Mouse (Mus musculus) gonadal fat pad, adult 2 months (tissue): ENCODE measurements around the gene Ctdsp1. TPM values are rescaled to one million over a fixed set of nuclear protein-coding genes. Genes with fewer than 3 reads are reported as not detected.

ENCODE experiments used
- polyA plus RNA-seq: library from polyadenylated mRNA; depleted of rRNA; stranded (reverse); fragments of >200 nt; gene quantifications from 2 replicates; pipeline ENCODE4 v1.2.3, GENCODE M21; 2012; rRNA removed

The Ctdsp1 gene
- polyA plus RNA-seq, 1 experiment = 106 TPM

Other genes with a start within 250 kb of the Ctdsp1 start
- gene Cxcr2, start 237.5 kb upstream of the Ctdsp1 start, polyA plus RNA-seq = 0.06 and 0.26 TPM in 2 replicates
- not detected in 2 replicates for gene Cxcr1, start 196.9 kb upstream of the Ctdsp1 start, polyA plus RNA-seq
- 165 and 179 TPM in 2 replicates for gene Arpc2, start 155.4 kb upstream of the Ctdsp1 start, polyA plus RNA-seq
- gene Gpbar1, start 113.0 kb upstream of the Ctdsp1 start, polyA plus RNA-seq = 1.7 and 2.5 TPM in 2 replicates
- 203 and 210 TPM in 2 replicates for gene Aamp, start 106.8 kb upstream of the Ctdsp1 start, polyA plus RNA-seq
- 101 and 110 TPM in 2 replicates for gene Pnkd, start 106.6 kb upstream of the Ctdsp1 start, polyA plus RNA-seq
- gene Tmbim1, start 85.9 kb upstream of the Ctdsp1 start, polyA plus RNA-seq = 162 and 225 TPM in 2 replicates
- gene Catip, start 29.4 kb upstream of the Ctdsp1 start, polyA plus RNA-seq = 1.8 and 2.3 TPM in 2 replicates
- gene Slc11a1, start 16.3 kb upstream of the Ctdsp1 start, polyA plus RNA-seq = 36.3 and 42.9 TPM in 2 replicates
- 1.3 and 2.6 TPM in 2 replicates for gene Vil1, start 17.9 kb downstream of the Ctdsp1 start, polyA plus RNA-seq
- gene Cnot9, start 114.5 kb downstream of the Ctdsp1 start, polyA plus RNA-seq = 18.6 and 20.4 TPM in 2 replicates
- 0.63 and 0.91 TPM in 2 replicates for gene Plcd4, start 151.4 kb downstream of the Ctdsp1 start, polyA plus RNA-seq
- 4.1 and 4.9 TPM in 2 replicates for gene Usp37, start 152.8 kb downstream of the Ctdsp1 start, polyA plus RNA-seq
- gene Zfp142, start 196.7 kb downstream of the Ctdsp1 start, polyA plus RNA-seq = 13.5 and 15.7 TPM in 2 replicates
- 18.0 and 19.3 TPM in 2 replicates for gene Bcs1l, start 196.8 kb downstream of the Ctdsp1 start, polyA plus RNA-seq
- 61.1 and 67.2 TPM in 2 replicates for gene Rnf25, start 209.9 kb downstream of the Ctdsp1 start, polyA plus RNA-seq
- gene Stk36, start 209.9 kb downstream of the Ctdsp1 start, polyA plus RNA-seq = 3.3 and 4.5 TPM in 2 replicates